Mouse (Mus musculus): ENCODE results near the gene Ifnb1. TPM values are rescaled to one million over a fixed set of nuclear protein-coding genes. Genes with fewer than 3 reads are reported as not detected.
A peak's percentile ranks its signal among the peaks of the same experiment; 100 is the strongest.
"Not testable (repeated sequence)": the region's sequence is repeated elsewhere in the genome, so short reads cannot be mapped to it uniquely, and the experiment has no call there.

Ifnb1 gene
- polyA plus RNA-seq (2015; fragmentation: Nextera tagmentation; extraction: Ambion mirVana): not detected in 2 replicates

- H3K36me3 ChIP-seq: no peaks in the 10 kb centered on the region
- no peak within 1 kb of the TSS for H3K9ac ChIP-seq
- H3K27ac ChIP-seq: no peak within 1 kb of the TSS
- WGBS (ENCODE audit: insufficient replicate concordance): 69% methylated on average over 4 of the region's 4 CpGs
- H3K4me3 ChIP-seq (replicated peaks): no peak within 1 kb of the TSS
- ATAC-seq (ENCODE audit: low read depth): no peak
- no peaks in the 10 kb centered on the region for H3K27me3 ChIP-seq
- H3K9me3 ChIP-seq (replicated peaks): no peaks in the 10 kb centered on the region
- no peak for DNase-seq
- no peak within 1 kb of the TSS for H3K4me2 ChIP-seq
- peaks cover 4% of the 10 kb centered on the region for H3K4me1 ChIP-seq (replicated peaks)
Measured at GRCm38 (mm10) chr4:88522674-88523073, at the start of gene Ifnb1. TSS of gene Ifnb1 (minus strand) at chr4:88522774.

- H3K9me3 ChIP-seq (replicated peaks): no peaks in the 10 kb centered on the region
- no peaks in the 10 kb centered on the region for H3K36me3 ChIP-seq
- ATAC-seq (ENCODE audit: low read depth) (no peak), DNase-seq (no peak)
- H3K4me1 ChIP-seq (replicated peaks): no peaks in the 10 kb centered on the region
- H3K27ac ChIP-seq: no peak within 1 kb of the TSS
- 60% methylated on average over 1 of the region's 1 CpGs for WGBS (ENCODE audit: insufficient replicate concordance)
- no peak within 1 kb of the TSS for H3K4me2 ChIP-seq
- H3K4me3 ChIP-seq (replicated peaks): no peak within 1 kb of the TSS
- no peaks in the 10 kb centered on the region for H3K27me3 ChIP-seq
- no peak within 1 kb of the TSS for H3K9ac ChIP-seq
Measured at GRCm38 (mm10) chr4:88571698-88572097, 49.1 kb upstream of the Ifnb1 start, which contains the start of gene Ifna14. TSS of gene Ifna14 (minus strand) at chr4:88571798.

- Histone ChIP-seq H3K36me3 (no peaks in the 10 kb centered on the region), H3K27me3 (no peaks in the 10 kb centered on the region), H3K9me3 (replicated peaks) (no peaks in the 10 kb centered on the region), H3K27ac (no peak overlapping the region), H3K4me3 (replicated peaks) (no peak overlapping the region), H3K4me2 (no peak overlapping the region), H3K9ac (no peak overlapping the region), H3K4me1 (replicated peaks) (no peaks in the 10 kb centered on the region)
- ATAC-seq (ENCODE audit: low read depth) (no peak), DNase-seq (no peak)
- 75% methylated on average over 1 of the region's 1 CpGs for WGBS (ENCODE audit: insufficient replicate concordance)
Measured at GRCm38 (mm10) chr4:88561791-88562190, 39.2 kb upstream of the Ifnb1 start.

- H3K27me3 ChIP-seq; H3K9me3 ChIP-seq (replicated peaks); H3K36me3 ChIP-seq; H3K27ac ChIP-seq; DNase-seq; H3K4me1 ChIP-seq (replicated peaks); ATAC-seq (ENCODE audit: low read depth); H3K4me2 ChIP-seq; H3K9ac ChIP-seq; H3K4me3 ChIP-seq (replicated peaks): not testable (repeated sequence)
Measured at GRCm38 (mm10) chr4:88558145-88558544, 35.6 kb upstream of the Ifnb1 start, which contains the start of gene Ifna15. TSS of gene Ifna15 (minus strand) at chr4:88558245.

- peak; percentile 96 for ATAC-seq (ENCODE audit: low read depth)
- WGBS (ENCODE audit: insufficient replicate concordance): 21% methylated on average over 22 of the region's 22 CpGs
- peak overlapping the region; percentile 68 for H3K9ac ChIP-seq
Measured at GRCm38 (mm10) chr4:88550161-88550945, 27.8 kb upstream of the Ifnb1 start.

GRCm38 (mm10) chr4:88547986-88548385 lies 25.4 kb upstream of the Ifnb1 start:
- H3K4me1 ChIP-seq (replicated peaks): peaks cover 7% of the 10 kb centered on the region
- no peak overlapping the region for H3K4me2 ChIP-seq
- no peaks in the 10 kb centered on the region for H3K36me3 ChIP-seq
- DNase-seq: no peak
- 0 out of 2 replicates have a peak, but pooled peaks cover 4% of the 10 kb centered on the region for H3K27me3 ChIP-seq
- H3K9ac ChIP-seq: no peak overlapping the region
- H3K9me3 ChIP-seq (replicated peaks): no peaks in the 10 kb centered on the region
- no peak overlapping the region for H3K4me3 ChIP-seq (replicated peaks)
- no peak overlapping the region for H3K27ac ChIP-seq
- 39% methylated on average over 1 of the region's 1 CpGs for WGBS (ENCODE audit: insufficient replicate concordance)
- no peak for ATAC-seq (ENCODE audit: low read depth)

More at GRCm38 (mm10) chr4:88550161-88550945, 27.8 kb upstream of the Ifnb1 start:
- no peak overlapping the region for H3K27ac ChIP-seq
- H3K36me3 ChIP-seq: no peaks in the 10 kb centered on the region
- 0 out of 2 replicates have a peak, but pooled peaks cover 4% of the 10 kb centered on the region for H3K27me3 ChIP-seq
- peaks cover 7% of the 10 kb centered on the region for H3K4me1 ChIP-seq (replicated peaks)
- no peaks in the 10 kb centered on the region for H3K9me3 ChIP-seq (replicated peaks)
- peak overlapping the region; percentile 62 for H3K4me3 ChIP-seq (replicated peaks)
- H3K4me2 ChIP-seq: peak overlapping the region; percentile 78
- DNase-seq: peak; percentile 77

GRCm38 (mm10) chr4:88543649-88544234 lies 21.2 kb upstream of the Ifnb1 start:
- 43% methylated on average over 2 of the region's 2 CpGs for WGBS (ENCODE audit: insufficient replicate concordance)
- Histone ChIP-seq H3K9me3 (replicated peaks) (no peaks in the 10 kb centered on the region), H3K4me1 (replicated peaks) (no peaks in the 10 kb centered on the region), H3K27ac (no peak overlapping the region), H3K4me2 (no peak overlapping the region), H3K4me3 (replicated peaks) (no peak overlapping the region), H3K36me3 (no peaks in the 10 kb centered on the region), H3K27me3 (0 out of 2 replicates have a peak, but pooled peaks cover 4% of the 10 kb centered on the region), H3K9ac (no peak overlapping the region)
- DNase-seq: peak; percentile 3
- ATAC-seq (ENCODE audit: low read depth): peak; percentile 51; the same call in 1 of the 2 replicates

- Histone ChIP-seq H3K9me3 (replicated peaks) (no peaks in the 10 kb centered on the region), H3K27ac (peak overlapping the region; percentile 80), H3K4me3 (replicated peaks) (peak overlapping the region; percentile 5; the same call in 1 of the 2 replicates), H3K9ac (0 out of 2 replicates have a peak overlapping the region, but pooled peaks have one; percentile 11), H3K36me3 (no peaks in the 10 kb centered on the region), H3K4me2 (peak overlapping the region; percentile 38), H3K27me3 (no peaks in the 10 kb centered on the region), H3K4me1 (replicated peaks) (peaks cover 43% of the 10 kb centered on the region)
- WGBS (ENCODE audit: insufficient replicate concordance): 16% methylated on average over 12 of the region's 12 CpGs
- DNase-seq (no peak), ATAC-seq (ENCODE audit: low read depth) (no peak)
Measured at GRCm38 (mm10) chr4:88537328-88537727, 14.8 kb upstream of the Ifnb1 start.

- H3K9ac ChIP-seq: no peak overlapping the region
- H3K4me3 ChIP-seq (replicated peaks): no peak overlapping the region
- peak overlapping the region; percentile 80 for H3K27ac ChIP-seq
- H3K4me2 ChIP-seq: no peak overlapping the region
- DNase-seq (no peak), ATAC-seq (ENCODE audit: low read depth) (no peak)
- H3K4me1 ChIP-seq (replicated peaks): peaks cover 43% of the 10 kb centered on the region
- WGBS (ENCODE audit: insufficient replicate concordance): 72% methylated on average over 7 of the region's 7 CpGs
- no peaks in the 10 kb centered on the region for H3K9me3 ChIP-seq (replicated peaks)
- H3K27me3 ChIP-seq: no peaks in the 10 kb centered on the region
- H3K36me3 ChIP-seq: no peaks in the 10 kb centered on the region
Measured at GRCm38 (mm10) chr4:88536640-88537039, 14.1 kb upstream of the Ifnb1 start.

GRCm38 (mm10) chr4:88535742-88536141 lies 13.2 kb upstream of the Ifnb1 start:
- Histone ChIP-seq H3K4me3 (replicated peaks) (no peak overlapping the region), H3K9ac (peak overlapping the region; percentile 41; the same call in 1 of the 2 replicates), H3K9me3 (replicated peaks) (no peaks in the 10 kb centered on the region), H3K4me2 (peak overlapping the region; percentile 48), H3K4me1 (replicated peaks) (peaks cover 43% of the 10 kb centered on the region), H3K36me3 (no peaks in the 10 kb centered on the region), H3K27me3 (no peaks in the 10 kb centered on the region), H3K27ac (peak overlapping the region; percentile 80)
- WGBS (ENCODE audit: insufficient replicate concordance): 20% methylated on average over 1 of the region's 1 CpGs
- DNase-seq (peak; percentile 43), ATAC-seq (ENCODE audit: low read depth) (peak; percentile 98)

GRCm38 (mm10) chr4:88534903-88535302 lies 12.3 kb upstream of the Ifnb1 start:
- no peak for DNase-seq
- H3K27ac ChIP-seq: peak overlapping the region; percentile 80
- 77% methylated on average over 1 of the region's 1 CpGs for WGBS (ENCODE audit: insufficient replicate concordance)

More at GRCm38 (mm10) chr4:88534903-88535302, 12.3 kb upstream of the Ifnb1 start:
- Histone ChIP-seq H3K27me3 (no peaks in the 10 kb centered on the region), H3K9me3 (replicated peaks) (no peaks in the 10 kb centered on the region), H3K4me3 (replicated peaks) (no peak overlapping the region), H3K36me3 (no peaks in the 10 kb centered on the region), H3K4me2 (no peak overlapping the region; the same call in 1 of the 2 replicates), H3K4me1 (replicated peaks) (peaks cover 46% of the 10 kb centered on the region), H3K9ac (no peak overlapping the region)
- no peak for ATAC-seq (ENCODE audit: low read depth)
